Mouse (Mus musculus): ENCODE measurements around the gene Boll.
"Not testable (repeated sequence)": the region's sequence is repeated elsewhere in the genome, so short reads cannot be mapped to it uniquely, and the experiment has no call there.

Boll gene

DNA sequence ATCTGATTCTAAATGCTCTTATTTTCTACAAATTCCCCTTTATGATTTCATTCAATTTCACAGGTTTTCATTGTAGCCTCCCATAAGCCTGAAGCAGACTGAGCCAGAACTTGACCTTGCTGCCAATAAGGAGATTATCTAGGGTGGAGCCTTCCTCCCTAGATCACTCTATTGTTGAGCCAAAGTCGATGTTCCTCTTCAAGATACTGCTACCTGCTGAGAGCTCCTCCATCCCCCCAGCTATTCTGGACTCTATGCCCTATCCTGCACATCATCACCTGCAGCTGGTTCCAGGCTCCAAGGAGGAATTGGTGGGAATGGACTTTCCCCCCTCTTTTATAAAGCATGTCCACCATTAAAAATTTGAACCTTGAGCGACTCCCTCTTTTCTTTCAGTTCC is 11.4 kb downstream of the Boll start:
- H3K36me3 ChIP-seq (ENCODE audit: control insufficient read depth, insufficient read depth, low read length, poor library complexity, severe bottlenecking); DNase-seq (ENCODE audit: low read depth, low spot score); H3K27me3 ChIP-seq (ENCODE audit: control insufficient read depth, insufficient read depth, low read length, poor library complexity, severe bottlenecking): not testable (repeated sequence)

DNA sequence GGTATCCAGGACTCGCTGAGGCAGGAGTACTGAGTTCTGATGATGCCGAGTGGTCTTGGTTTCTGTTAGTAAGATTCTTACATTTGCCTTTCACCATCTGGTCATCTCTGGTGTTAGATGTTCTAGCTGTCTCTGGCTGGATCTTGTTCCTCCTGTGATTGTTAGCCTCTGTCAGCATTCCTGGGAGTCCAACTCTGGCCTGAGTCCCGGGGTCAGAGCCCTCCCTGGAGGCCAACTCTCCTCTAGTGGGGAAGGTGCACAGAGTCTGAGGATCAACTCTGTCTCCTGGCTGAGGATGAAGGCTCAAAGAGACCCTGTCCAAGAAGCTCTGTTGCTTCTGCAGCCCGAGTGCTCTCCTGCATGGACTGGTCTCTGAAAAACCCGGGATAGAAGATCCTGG is 37.8 kb downstream of the Boll start:
- DNase-seq (ENCODE audit: low read depth, low spot score); H3K36me3 ChIP-seq (ENCODE audit: control insufficient read depth, insufficient read depth, low read length, poor library complexity, severe bottlenecking); H3K27me3 ChIP-seq (ENCODE audit: control insufficient read depth, insufficient read depth, low read length, poor library complexity, severe bottlenecking): not testable (repeated sequence)

DNA sequence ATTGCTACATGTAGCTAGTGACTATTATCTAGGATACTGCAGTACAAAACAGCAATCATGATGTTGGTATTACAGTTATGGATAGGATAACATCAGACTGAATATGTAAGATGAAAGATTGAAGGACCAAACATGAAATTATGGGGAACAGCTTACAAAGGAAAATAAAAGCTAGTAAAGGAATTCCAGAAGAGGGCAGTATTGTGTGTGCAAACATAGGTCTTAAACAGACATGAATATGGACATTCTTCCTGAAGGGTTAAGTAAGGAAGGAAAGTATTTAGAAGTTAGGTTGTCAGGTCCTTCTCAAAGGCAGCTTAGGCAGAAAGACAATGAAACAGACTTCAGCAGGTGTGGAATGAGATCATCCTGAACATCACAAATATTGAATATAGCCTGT is 62.2 kb downstream of the Boll start:
- Histone ChIP-seq H3K36me3 (ENCODE audit: control insufficient read depth, insufficient read depth, low read length, poor library complexity, severe bottlenecking) (no peaks in the 10 kb centered on the region), H3K27me3 (ENCODE audit: control insufficient read depth, insufficient read depth, low read length, poor library complexity, severe bottlenecking) (no peaks in the 10 kb centered on the region)
- peak; percentile 35 for DNase-seq (ENCODE audit: low read depth, low spot score)

DNA sequence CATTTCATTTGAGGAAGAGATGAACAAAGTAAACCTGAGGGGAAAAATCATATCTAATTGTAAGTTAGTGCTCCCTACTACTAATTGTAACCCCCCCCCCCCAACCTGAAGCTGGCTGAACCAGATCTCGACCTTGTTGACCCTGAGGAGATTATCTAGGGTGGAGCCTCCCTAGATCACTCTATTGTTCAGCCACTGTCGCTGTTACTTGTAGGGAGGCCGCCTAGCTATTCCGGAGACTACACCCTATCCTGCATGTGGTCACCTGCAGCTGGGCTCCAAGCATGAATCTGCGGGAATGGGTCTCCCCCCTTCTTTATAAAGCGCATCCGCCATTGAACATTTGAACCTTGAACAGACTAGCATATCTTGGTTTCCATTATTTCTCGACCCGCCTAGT is 84.2 kb downstream of the Boll start:
- DNase-seq (ENCODE audit: low read depth, low spot score), result no peak
- Histone ChIP-seq H3K36me3 (ENCODE audit: control insufficient read depth, insufficient read depth, low read length, poor library complexity, severe bottlenecking) (no peaks in the 10 kb centered on the region), H3K27me3 (ENCODE audit: control insufficient read depth, insufficient read depth, low read length, poor library complexity, severe bottlenecking) (no peaks in the 10 kb centered on the region)

DNA sequence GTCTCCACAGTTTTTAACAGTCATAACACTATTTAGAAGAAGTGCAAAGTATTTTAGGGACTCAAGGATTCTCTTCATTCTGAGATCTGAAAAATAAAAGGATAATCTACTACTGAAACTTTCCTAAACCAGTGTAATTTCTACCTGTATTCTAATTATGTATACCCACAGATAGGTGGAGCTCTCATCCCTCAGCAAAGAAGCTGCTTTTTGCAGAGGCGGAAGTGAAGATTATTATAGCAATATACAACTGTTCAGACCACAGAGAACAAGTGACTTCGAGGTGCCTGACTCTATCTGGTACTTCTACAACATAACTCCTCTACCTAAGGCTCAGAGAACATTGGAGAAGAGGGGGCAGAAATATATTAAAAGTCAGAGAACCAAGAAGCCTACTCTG is 97.8 kb downstream of the Boll start:
- no peaks in the 10 kb centered on the region for H3K27me3 ChIP-seq (ENCODE audit: control insufficient read depth, insufficient read depth, low read length, poor library complexity, severe bottlenecking)
- DNase-seq (ENCODE audit: low read depth, low spot score), result peak; percentile 19
- H3K36me3 ChIP-seq (ENCODE audit: control insufficient read depth, insufficient read depth, low read length, poor library complexity, severe bottlenecking), result no peaks in the 10 kb centered on the region

DNA sequence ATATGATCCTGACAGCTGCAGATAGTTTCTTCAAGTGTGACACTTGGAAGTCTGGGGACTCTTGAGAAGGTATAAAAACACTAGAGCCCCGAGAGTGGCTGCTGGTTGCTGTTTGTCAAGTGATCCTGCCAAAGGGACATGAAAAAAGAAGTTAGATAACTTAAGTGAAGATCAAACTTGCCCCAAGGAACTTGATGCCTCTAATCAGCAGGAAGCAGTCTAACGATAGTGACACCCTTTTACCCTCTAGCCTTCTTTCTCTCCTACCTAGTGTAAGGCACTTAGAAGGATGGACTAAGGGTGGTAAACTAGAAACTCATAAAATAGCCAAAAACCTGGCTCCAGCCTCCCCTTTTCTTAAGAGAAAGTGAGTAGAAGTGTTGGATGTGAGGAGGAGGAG is 98.9 kb downstream of the Boll start:
- H3K27me3 ChIP-seq (ENCODE audit: control insufficient read depth, insufficient read depth, low read length, poor library complexity, severe bottlenecking), result no peaks in the 10 kb centered on the region
- H3K36me3 ChIP-seq (ENCODE audit: control insufficient read depth, insufficient read depth, low read length, poor library complexity, severe bottlenecking), result no peaks in the 10 kb centered on the region
- no peak for DNase-seq (ENCODE audit: low read depth, low spot score)

GRCm38 (mm10) chr1:55246374-55246773 is 116.9 kb downstream of the Boll start:
- Histone ChIP-seq H3K27me3 (ENCODE audit: control insufficient read depth, insufficient read depth, low read length, poor library complexity, severe bottlenecking) (no peaks in the 10 kb centered on the region), H3K36me3 (ENCODE audit: control insufficient read depth, insufficient read depth, low read length, poor library complexity, severe bottlenecking) (no peaks in the 10 kb centered on the region; the same call in 1 of the 2 replicates)
- DNase-seq (ENCODE audit: low read depth, low spot score), result no peak

GRCm38 (mm10) chr1:55239237-55239636 is 124.0 kb downstream of the Boll start:
- DNase-seq (ENCODE audit: low read depth, low spot score), result peak; percentile 82
- no peaks in the 10 kb centered on the region for H3K27me3 ChIP-seq (ENCODE audit: control insufficient read depth, insufficient read depth, low read length, poor library complexity, severe bottlenecking)

DNA sequence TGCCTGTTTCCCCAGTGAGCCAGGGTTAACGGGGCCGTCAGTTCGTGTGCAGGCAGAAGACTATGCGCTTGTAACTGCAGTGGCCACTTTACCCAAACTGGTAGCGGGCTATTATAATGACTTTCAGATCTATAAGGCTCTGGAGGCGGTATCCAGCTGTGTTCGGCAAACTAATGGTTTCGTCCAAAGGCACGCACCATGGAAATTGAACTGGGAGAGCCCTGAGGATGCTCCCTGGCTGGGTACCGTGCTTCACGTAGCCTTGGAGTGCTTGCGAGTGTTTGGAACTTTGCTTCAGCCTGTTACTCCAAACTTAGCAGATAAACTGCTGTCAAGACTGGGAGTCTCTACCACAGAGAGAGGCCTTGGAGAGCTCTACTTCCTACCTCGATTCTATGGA is 124.8 kb downstream of the Boll start:
- Histone ChIP-seq H3K27me3 (ENCODE audit: control insufficient read depth, insufficient read depth, low read length, poor library complexity, severe bottlenecking) (no peaks in the 10 kb centered on the region), H3K36me3 (ENCODE audit: control insufficient read depth, insufficient read depth, low read length, poor library complexity, severe bottlenecking) (no peaks in the 10 kb centered on the region; the same call in 1 of the 2 replicates)
- DNase-seq (ENCODE audit: low read depth, low spot score), result no peak

More at GRCm38 (mm10) chr1:55239237-55239636, 124.0 kb downstream of the Boll start:
- H3K36me3 ChIP-seq (ENCODE audit: control insufficient read depth, insufficient read depth, low read length, poor library complexity, severe bottlenecking), result no peaks in the 10 kb centered on the region; the same call in 1 of the 2 replicates

DNA sequence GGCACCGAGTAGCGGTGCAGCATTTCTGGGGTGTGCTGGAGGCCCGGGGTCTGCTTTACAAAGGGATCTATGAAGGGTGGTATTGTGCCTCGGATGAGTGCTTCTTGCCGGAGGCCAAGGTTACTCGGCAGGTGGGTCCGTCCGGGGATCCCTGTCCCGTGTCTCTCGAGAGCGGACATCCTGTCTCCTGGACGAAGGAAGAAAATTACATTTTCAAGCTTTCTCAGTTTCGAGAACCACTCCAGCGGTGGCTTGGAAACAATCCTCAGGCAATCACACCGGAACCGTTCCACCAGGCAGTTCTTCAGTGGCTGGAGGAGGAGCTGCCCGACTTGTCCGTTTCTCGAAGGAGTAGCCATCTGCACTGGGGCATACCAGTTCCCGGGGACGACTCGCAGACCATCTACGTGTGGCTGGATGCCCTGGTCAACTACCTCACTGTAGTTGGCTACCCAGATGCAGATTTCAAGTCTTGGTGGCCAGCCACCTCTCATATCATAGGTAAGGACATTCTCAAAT is 125.6 kb downstream of the Boll start:
- H3K27me3 ChIP-seq (ENCODE audit: control insufficient read depth, insufficient read depth, low read length, poor library complexity, severe bottlenecking), result no peaks in the 10 kb centered on the region
- peak; percentile 20 for DNase-seq (ENCODE audit: low read depth, low spot score)
- H3K36me3 ChIP-seq (ENCODE audit: control insufficient read depth, insufficient read depth, low read length, poor library complexity, severe bottlenecking), result no peaks in the 10 kb centered on the region

- DNase-seq (ENCODE audit: low read depth, low spot score), result peak; percentile 97
- H3K36me3 ChIP-seq (ENCODE audit: control insufficient read depth, insufficient read depth, low read length, poor library complexity, severe bottlenecking), result no peaks in the 10 kb centered on the region
- H3K27me3 ChIP-seq (ENCODE audit: control insufficient read depth, insufficient read depth, low read length, poor library complexity, severe bottlenecking), result no peaks in the 10 kb centered on the region
Observed at GRCm38 (mm10) chr1:55236890-55237642, 126.2 kb downstream of the Boll start, which contains the start of gene Mars2. Gene Mars2 (plus strand): TSS chr1:55237177.

DNA sequence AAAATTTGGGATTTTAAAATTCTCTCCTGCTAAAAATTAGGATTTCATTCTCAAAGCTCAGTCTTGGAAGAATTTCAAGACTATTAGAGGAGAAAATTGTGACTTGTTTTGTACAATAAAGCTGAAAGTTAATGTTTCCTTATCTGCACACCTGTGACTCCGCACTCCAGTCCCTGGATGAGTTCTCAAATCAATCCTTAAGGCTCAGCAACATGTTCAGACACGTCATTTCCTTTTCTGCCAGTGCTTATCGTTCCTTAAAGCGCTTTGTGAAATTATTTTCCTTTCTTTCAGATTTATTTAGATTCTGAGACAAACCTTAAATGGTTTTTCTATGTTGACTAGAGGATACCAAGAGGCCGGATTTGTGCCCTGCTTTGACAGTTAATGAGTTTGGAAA is 126.8 kb downstream of the Boll start:
- no peaks in the 10 kb centered on the region for H3K36me3 ChIP-seq (ENCODE audit: control insufficient read depth, insufficient read depth, low read length, poor library complexity, severe bottlenecking)
- no peak for DNase-seq (ENCODE audit: low read depth, low spot score)
- no peaks in the 10 kb centered on the region for H3K27me3 ChIP-seq (ENCODE audit: control insufficient read depth, insufficient read depth, low read length, poor library complexity, severe bottlenecking)

GRCm38 (mm10) chr1:55234910-55235520 is 128.3 kb downstream of the Boll start:
- no peaks in the 10 kb centered on the region for H3K36me3 ChIP-seq (ENCODE audit: control insufficient read depth, insufficient read depth, low read length, poor library complexity, severe bottlenecking)
- no peaks in the 10 kb centered on the region for H3K27me3 ChIP-seq (ENCODE audit: control insufficient read depth, insufficient read depth, low read length, poor library complexity, severe bottlenecking)
- DNase-seq (ENCODE audit: low read depth, low spot score), result no peak

DNA sequence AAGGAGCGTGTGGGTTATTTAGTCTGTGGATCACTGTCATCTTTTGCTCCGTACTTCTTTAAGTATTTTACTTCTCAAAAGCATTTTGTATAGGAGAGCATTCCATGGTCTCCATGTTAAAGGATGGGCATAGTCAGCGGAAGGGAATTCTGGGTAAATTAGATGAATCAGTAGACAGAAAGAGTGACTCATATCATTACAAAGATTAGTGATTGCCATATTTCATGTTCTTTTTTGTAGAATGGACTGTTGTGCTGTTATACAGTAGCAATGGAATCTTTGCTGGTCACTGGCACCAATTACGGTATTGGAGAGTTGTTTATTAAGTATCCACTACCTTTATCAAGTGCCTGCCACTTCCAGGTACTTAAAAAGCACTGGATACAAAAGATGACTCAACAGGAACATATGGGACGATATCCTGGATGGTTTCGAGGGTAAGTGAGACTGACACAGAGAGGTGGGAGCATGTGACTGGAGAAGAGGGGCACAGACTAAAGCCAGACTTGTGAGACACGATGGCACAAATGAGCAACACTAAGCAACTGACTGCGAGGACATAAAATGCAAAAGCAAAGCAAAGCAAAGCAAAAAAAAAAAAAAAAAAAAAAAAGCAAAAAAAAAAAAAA is 134.9 kb downstream of the Boll start:
- H3K27me3 ChIP-seq (ENCODE audit: control insufficient read depth, insufficient read depth, low read length, poor library complexity, severe bottlenecking), result no peaks in the 10 kb centered on the region
- no peak for DNase-seq (ENCODE audit: low read depth, low spot score)
- no peaks in the 10 kb centered on the region for H3K36me3 ChIP-seq (ENCODE audit: control insufficient read depth, insufficient read depth, low read length, poor library complexity, severe bottlenecking)

- Histone ChIP-seq H3K27me3 (ENCODE audit: control insufficient read depth, insufficient read depth, low read length, poor library complexity, severe bottlenecking) (no peaks in the 10 kb centered on the region), H3K36me3 (ENCODE audit: control insufficient read depth, insufficient read depth, low read length, poor library complexity, severe bottlenecking) (no peaks in the 10 kb centered on the region)
- no peak for DNase-seq (ENCODE audit: low read depth, low spot score)
Observed at GRCm38 (mm10) chr1:55227376-55227775, 135.9 kb downstream of the Boll start.
